Mouse (Mus musculus) heart, adult 10 weeks (tissue): ENCODE data around the gene Tdg. TPM values are rescaled to one million over a fixed set of nuclear protein-coding genes. Genes with fewer than 3 reads are reported as not detected.

Experiments used
- polyA plus RNA-seq: library from polyadenylated mRNA; stranded (reverse); fragments of 350-450 nt; fragmentation: Illumina TruSeq; extraction: RNeasy Lipid Tissue Mini Kit (QIAGEN cat#74804); gene quantifications from one replicate; pipeline ENCODE4 v1.2.3, GENCODE M21; 2014; ENCODE audit warnings: low read depth, low replicate concordance

Tdg gene
- polyA plus RNA-seq = 17.2 TPM

DNA sequence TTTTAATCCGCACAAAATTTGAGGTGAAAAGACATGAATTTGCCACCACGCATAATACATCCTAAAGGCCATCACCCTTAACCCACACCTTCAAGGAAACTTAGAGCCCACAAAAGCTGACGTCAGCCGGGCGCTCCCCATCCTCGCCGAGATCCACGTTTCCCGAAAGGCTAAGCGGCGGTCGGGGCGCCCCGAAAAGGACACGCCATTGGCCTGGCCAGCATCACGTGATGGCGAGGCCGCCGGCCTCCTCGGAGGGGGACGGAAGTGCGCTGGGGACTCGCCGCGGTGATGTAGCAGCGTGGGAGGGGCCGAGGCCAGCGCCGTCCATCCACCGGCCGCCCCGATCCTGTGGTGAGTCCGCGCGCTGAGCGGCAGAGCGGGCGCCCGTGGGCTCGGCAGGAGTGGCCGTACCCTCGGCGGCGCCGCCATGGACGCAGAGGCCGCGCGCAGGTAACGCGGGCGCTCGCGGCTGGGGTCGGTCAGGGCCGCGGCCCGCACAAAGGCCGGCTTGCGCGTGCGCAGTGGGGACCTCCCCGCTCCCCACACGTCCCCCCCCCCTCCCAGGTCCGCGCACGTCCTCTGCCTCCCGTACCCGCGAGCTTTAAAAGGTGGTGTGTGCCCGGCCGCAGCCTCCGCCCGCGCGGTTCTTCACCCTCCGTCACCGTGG, at the start of gene Tdg:
Gene Tdg (plus strand): TSS at position 243 of the 670 bp plus-strand sequence.

DNA sequence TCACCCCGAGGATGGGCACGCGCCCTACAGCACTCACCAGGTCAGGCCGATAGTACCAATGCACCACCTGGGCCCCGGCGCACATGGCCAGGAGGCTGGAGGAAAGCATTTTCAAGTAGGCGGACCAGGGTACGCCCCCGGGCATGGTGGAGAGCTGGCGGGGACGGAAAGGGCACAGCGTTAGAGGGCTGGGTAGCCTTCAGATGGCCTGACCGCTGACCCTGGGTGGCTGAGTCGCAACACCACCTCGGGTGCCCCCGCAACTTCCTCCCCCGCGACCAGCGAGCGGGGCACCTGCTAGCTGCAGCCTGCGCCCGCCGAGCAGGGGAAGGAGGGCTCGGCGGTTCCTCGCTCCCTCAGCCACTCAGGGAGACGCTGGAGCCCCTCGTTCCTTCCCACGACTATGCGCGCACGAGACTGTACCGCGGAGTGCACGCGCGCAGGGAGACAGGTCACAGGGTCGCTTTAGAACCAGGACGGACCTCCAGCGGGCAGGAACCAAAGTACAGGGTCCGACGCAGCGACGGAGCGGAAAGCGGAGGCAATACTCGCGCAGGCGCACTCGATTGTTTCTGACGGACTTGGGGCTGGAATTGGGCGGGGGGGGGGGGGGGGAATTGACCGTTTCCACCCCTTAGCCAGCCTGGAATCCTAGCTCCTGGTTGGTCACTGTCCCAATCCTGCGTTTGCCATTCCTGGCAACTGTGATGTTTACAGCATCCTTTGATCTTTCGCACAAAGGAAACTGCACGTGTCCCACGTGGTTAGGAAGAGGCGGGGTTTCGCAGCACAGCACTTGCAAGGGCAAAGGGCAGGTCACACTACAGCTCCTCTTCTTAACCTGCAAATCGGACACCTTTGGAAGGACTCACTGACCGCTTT, 6.7 kb upstream of the Tdg start, which contains the start of gene 1190007I07Rik:
Gene 1190007I07Rik (minus strand): TSS at position 558 of the 882 bp plus-strand sequence.

DNA sequence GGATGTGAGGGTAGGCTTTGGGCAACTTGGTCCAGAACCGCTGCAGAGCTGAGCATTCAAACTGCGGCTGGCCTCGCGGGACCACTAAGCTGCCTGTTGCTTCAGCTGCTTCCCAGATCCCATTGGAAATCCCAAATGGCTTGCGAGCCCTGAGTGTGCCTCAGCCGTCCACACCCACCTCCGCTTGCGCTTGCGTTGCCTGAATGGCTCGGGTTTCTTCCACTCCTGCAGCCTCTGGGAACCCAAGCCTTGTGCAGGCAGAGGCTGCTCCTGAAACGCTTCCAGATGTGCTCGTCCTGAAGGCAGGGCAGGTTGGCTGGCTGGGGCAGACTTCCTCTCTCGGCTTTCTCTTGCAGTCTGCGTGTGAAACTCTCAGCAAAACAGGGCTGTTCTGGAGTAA, 60.9 kb downstream of the Tdg start, which contains the start of gene Glt8d2:
Gene Glt8d2 (minus strand): TSS at position 157 of the 400 bp plus-strand sequence.

DNA sequence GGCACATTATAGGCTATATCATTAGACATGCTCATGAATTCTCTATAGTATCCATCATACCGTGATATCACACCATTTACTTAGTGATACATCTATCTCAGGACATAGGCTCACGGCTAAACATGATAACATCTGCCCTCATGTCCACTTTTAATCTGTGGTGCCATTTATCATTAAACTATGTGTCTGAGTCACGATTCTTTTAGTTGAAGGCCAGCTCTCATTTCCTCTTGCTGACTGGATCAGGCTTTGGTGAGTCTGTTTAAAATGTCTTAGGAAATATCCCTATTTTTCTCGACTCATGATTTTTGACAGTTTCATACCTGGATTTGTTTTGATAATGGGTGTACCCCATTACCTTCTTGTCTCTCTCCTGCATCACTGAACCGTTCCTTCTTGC, 66.3 kb downstream of the Tdg start, which contains the start of gene Hcfc2:
Gene Hcfc2 (plus strand): TSS at position 205 of the 400 bp plus-strand sequence.

Other genes starting within 250 kb of the Tdg start
- not detected for gene Gm1553, start 137.2 kb upstream of the Tdg start, polyA plus RNA-seq
- gene 1190007I07Rik, start 6.6 kb upstream of the Tdg start, polyA plus RNA-seq = 41.5 TPM
- 2.4 TPM for gene Glt8d2, start 60.8 kb downstream of the Tdg start, polyA plus RNA-seq
- 24.9 TPM for gene Hcfc2, start 66.3 kb downstream of the Tdg start, polyA plus RNA-seq
- gene Nfyb, start 134.3 kb downstream of the Tdg start, polyA plus RNA-seq = 13.9 TPM
- gene Txnrd1, start 204.1 kb downstream of the Tdg start, polyA plus RNA-seq = 48.7 TPM
- not detected for gene Eid3, start 236.8 kb downstream of the Tdg start, polyA plus RNA-seq